Mouse (Mus musculus): ENCODE measurements around the gene Pdzd2.

Gene Pdzd2

GRCm38 (mm10) chr15:12739277-12740247 lies at the start of gene Pdzd2:
TSS of gene Pdzd2 (minus strand) at chr15:12739924.
- DNase-seq (ENCODE audit: low spot score in 2 of 2), result peak; percentile 94 to 96

- no peak for DNase-seq (ENCODE audit: low spot score in 2 of 2)
These were observed 49.7 kb upstream of the Pdzd2 start for GRCm38 (mm10) chr15:12789406-12789867.

GRCm38 (mm10) chr15:12788536-12788935 lies 48.8 kb upstream of the Pdzd2 start:
- no peak for DNase-seq (ENCODE audit: low spot score in 2 of 2)

- no peak for DNase-seq (ENCODE audit: low spot score in 2 of 2)
These were observed 42.1 kb upstream of the Pdzd2 start for GRCm38 (mm10) chr15:12781729-12782326.

GRCm38 (mm10) chr15:12781296-12781695 lies 41.6 kb upstream of the Pdzd2 start:
- no peak for DNase-seq (ENCODE audit: low spot score in 2 of 2)

GRCm38 (mm10) chr15:12774149-12774753 lies 34.5 kb upstream of the Pdzd2 start:
- no peak for DNase-seq (ENCODE audit: low spot score in 2 of 2)

- DNase-seq (ENCODE audit: low spot score in 2 of 2), result no peak
These were observed 31.2 kb upstream of the Pdzd2 start for GRCm38 (mm10) chr15:12770958-12771357.

GRCm38 (mm10) chr15:12766848-12767247 lies 27.1 kb upstream of the Pdzd2 start:
- no peak for DNase-seq (ENCODE audit: low spot score in 2 of 2)

GRCm38 (mm10) chr15:12763147-12763546 lies 23.4 kb upstream of the Pdzd2 start:
- no peak for DNase-seq (ENCODE audit: low spot score in 2 of 2)

- DNase-seq (ENCODE audit: low spot score in 2 of 2), result no peak
These were observed 22.7 kb upstream of the Pdzd2 start for GRCm38 (mm10) chr15:12762258-12762913.

GRCm38 (mm10) chr15:12760747-12761146 lies 21.0 kb upstream of the Pdzd2 start:
- DNase-seq (ENCODE audit: low spot score in 2 of 2), result no peak

- DNase-seq (ENCODE audit: low spot score in 2 of 2), result peak; percentile 54 to 74
These were observed 18.7 kb upstream of the Pdzd2 start for GRCm38 (mm10) chr15:12758461-12758860.

- no peak for DNase-seq (ENCODE audit: low spot score in 2 of 2)
These were observed 18.0 kb upstream of the Pdzd2 start for GRCm38 (mm10) chr15:12757757-12758156.

- peak in 1 of 2 experiments; percentile 53 for DNase-seq (ENCODE audit: low spot score in 2 of 2)
These were observed 13.5 kb upstream of the Pdzd2 start for GRCm38 (mm10) chr15:12753201-12753600.

- no peak for DNase-seq (ENCODE audit: low spot score in 2 of 2)
These were observed 11.2 kb upstream of the Pdzd2 start for GRCm38 (mm10) chr15:12750963-12751362.

GRCm38 (mm10) chr15:12749549-12750301 lies 10.0 kb upstream of the Pdzd2 start:
- peak; percentile 78 to 80 for DNase-seq (ENCODE audit: low spot score in 2 of 2)

- DNase-seq (ENCODE audit: low spot score in 2 of 2), result no peak
These were observed 2.6 kb upstream of the Pdzd2 start for GRCm38 (mm10) chr15:12742117-12742906.

GRCm38 (mm10) chr15:12738301-12739093 lies 1.2 kb downstream of the Pdzd2 start:
- DNase-seq (ENCODE audit: low spot score in 2 of 2), result no peak

- no peak for DNase-seq (ENCODE audit: low spot score in 2 of 2)
These were observed 4.5 kb downstream of the Pdzd2 start for GRCm38 (mm10) chr15:12735208-12735607.

Measured in heart, adult 9 months (tissue).